Comparison of ENCODE assay signal across 9 mouse cellular contexts in genomic region chr7:126265949-126266348, GRCm38 (mm10). TPM values are rescaled to one million over a fixed set of nuclear protein-coding genes. Genes with fewer than 3 reads are reported as not detected.
DNase-seq lines count a peak whose midpoint lies in the region; ATAC-seq and TF ChIP-seq lines count a peak whose summit lies in the region.
"Had no signal": no experiment of that assay in that cellular context is flagged by ENCODE, and none has a peak within 500 bp of the region (broad histone marks: within the 10 kb centered on the region; RNA-seq: fewer than 3 reads in every experiment).

No protein-coding gene starts in this region.

- H3K4me3 ChIP-seq in intestine, embryonic 14.5 days (ENCODE audit: low read depth, low read length) = no peak overlapping the region
- no peak overlapping the region for H3K4me3 ChIP-seq in intestine, postnatal 0 days (ENCODE audit: low read depth, low read length)
- no peak overlapping the region for H3K4me3 ChIP-seq in kidney, postnatal 0 days (replicated peaks; ENCODE audit: low read depth, low read length)
- no peak overlapping the region for H3K4me3 ChIP-seq in limb, embryonic 10.5 days
- H3K4me3 ChIP-seq: megakaryocyte, embryonic 14.5 days had no signal

- WGBS in intestine, embryonic 14.5 days = 38% methylated on average over 9 of the region's 9 CpGs
- WGBS in intestine, postnatal 0 days = 52% methylated on average over 9 of the region's 9 CpGs
- WGBS in kidney, postnatal 0 days = 44% methylated on average over 9 of the region's 9 CpGs
- WGBS in limb, embryonic 10.5 days = 73% methylated on average over 9 of the region's 9 CpGs

- no peak overlapping the region for H3K9ac ChIP-seq in intestine, embryonic 14.5 days (ENCODE audit: low read length)
- H3K9ac ChIP-seq in intestine, postnatal 0 days (ENCODE audit: low read depth, low read length) = no peak overlapping the region
- H3K9ac ChIP-seq in kidney, postnatal 0 days (ENCODE audit: low read depth, low read length) = no peak overlapping the region

- peak; percentile 64 for DNase-seq in intestine, embryonic 14.5 days (ENCODE audit: low spot score)
- peak; percentile 81 to 88 for DNase-seq in cerebellum, postnatal 14 days
- peak; percentile 59 for DNase-seq in gastrocnemius, postnatal 25 days
- DNase-seq in kidney, postnatal 0 days (ENCODE audit: low spot score) = peak; percentile 40
- no peak for DNase-seq in limb, embryonic 10.5 days (ENCODE audit: low spot score)
- DNase-seq in right cerebral cortex, postnatal 25 days = peak; percentile 85
- DNase-seq in B cell, adult 2 months = no peak

- TF ChIP-seq CTCF in intestine, postnatal 0 days (IDR thresholded peaks at IDR 0.05; ENCODE audit: low read depth) = no peak
- TF ChIP-seq CTCF in kidney, postnatal 0 days (IDR thresholded peaks at IDR 0.05; ENCODE audit: low read depth) = no peak

- peak; percentile 50; the same call in 1 of the 2 replicates for ATAC-seq in intestine, embryonic 14.5 days (replicated peaks; ENCODE audit: low FRiP score, low TSS enrichment, low read depth)
- no peak for ATAC-seq in intestine, postnatal 0 days
- 0 out of 2 replicates have a peak, but pooled peaks have one; percentile 45 for ATAC-seq in kidney, postnatal 0 days (replicated peaks; ENCODE audit: low FRiP score, low read depth)

- H3K27ac ChIP-seq in intestine, embryonic 14.5 days (ENCODE audit: low read depth) = no peak overlapping the region
- H3K27ac ChIP-seq in intestine, postnatal 0 days (ENCODE audit: low read depth, low read length) = no peak overlapping the region
- H3K27ac ChIP-seq in kidney, postnatal 0 days = no peak overlapping the region
- H3K27ac ChIP-seq in limb, embryonic 10.5 days = peak overlapping the region; percentile 79

- peaks cover 7% of the 10 kb centered on the region for H3K4me1 ChIP-seq in intestine, embryonic 14.5 days (replicated peaks; ENCODE audit: control insufficient read depth, insufficient read depth, low read length)
- H3K4me1 ChIP-seq in intestine, postnatal 0 days (replicated peaks; ENCODE audit: control insufficient read depth, insufficient read depth, low read length) = no peaks in the 10 kb centered on the region
- H3K4me1 ChIP-seq in kidney, postnatal 0 days (replicated peaks; ENCODE audit: insufficient read depth, low read length) = no peaks in the 10 kb centered on the region
- peaks cover 32% of the 10 kb centered on the region for H3K4me1 ChIP-seq in limb, embryonic 10.5 days

- H3K4me2 ChIP-seq in intestine, embryonic 14.5 days (ENCODE audit: low read length) = peak overlapping the region; percentile 4; the same call in 1 of the 2 replicates
- no peak overlapping the region for H3K4me2 ChIP-seq in intestine, postnatal 0 days (replicated peaks; ENCODE audit: low read depth)
- no peak overlapping the region for H3K4me2 ChIP-seq in kidney, postnatal 0 days (ENCODE audit: low read length)

- H3K9me3 ChIP-seq in intestine, embryonic 14.5 days (ENCODE audit: control insufficient read depth, low read length) = no peaks in the 10 kb centered on the region
- no peaks in the 10 kb centered on the region for H3K9me3 ChIP-seq in intestine, postnatal 0 days (ENCODE audit: control insufficient read depth)
- no peaks in the 10 kb centered on the region for H3K9me3 ChIP-seq in kidney, postnatal 0 days (replicated peaks; ENCODE audit: low read length)
- H3K9me3 ChIP-seq in limb, embryonic 10.5 days (replicated peaks) = no peaks in the 10 kb centered on the region

- no peaks in the 10 kb centered on the region for H3K36me3 ChIP-seq in intestine, embryonic 14.5 days (ENCODE audit: control insufficient read depth, insufficient read depth, low read length)
- no peaks in the 10 kb centered on the region for H3K36me3 ChIP-seq in intestine, postnatal 0 days (ENCODE audit: control insufficient read depth, insufficient read depth)
- no peaks in the 10 kb centered on the region for H3K36me3 ChIP-seq in kidney, postnatal 0 days (ENCODE audit: insufficient read depth, low read length)
- no peaks in the 10 kb centered on the region for H3K36me3 ChIP-seq in limb, embryonic 10.5 days

- H3K27me3 ChIP-seq in intestine, embryonic 14.5 days (replicated peaks; ENCODE audit: control insufficient read depth, insufficient read depth, low read length) = no peaks in the 10 kb centered on the region
- H3K27me3 ChIP-seq in intestine, postnatal 0 days (replicated peaks; ENCODE audit: control insufficient read depth, insufficient read depth, low read length) = no peaks in the 10 kb centered on the region
- no peaks in the 10 kb centered on the region for H3K27me3 ChIP-seq in kidney, postnatal 0 days (ENCODE audit: insufficient read depth, low read length)
- peaks cover 10% of the 10 kb centered on the region; the same call in 1 of the 2 replicates for H3K27me3 ChIP-seq in limb, embryonic 10.5 days (ENCODE audit: low read depth, poor library complexity, severe bottlenecking)

RNA-seq across cellular contexts. Expression of gene Sbk1, which starts 6.5 kb away (rescaled TPM):
- 33.8 and 34.2 TPM in 2 replicates for polyA plus RNA-seq in intestine, embryonic 14.5 days (2014; fragmentation: Nextera tagmentation; extraction: Ambion mirVana)
- polyA plus RNA-seq in intestine, postnatal 0 days (2015; fragmentation: Nextera tagmentation; extraction: Ambion mirVana) = 3.6 and 4.4 TPM in 2 replicates
- 10 to 100 TPM; 22.2 to 25.0 TPM for total RNA-seq in gastrocnemius, postnatal 25 days (2021)
- polyA plus RNA-seq in kidney, postnatal 0 days (2015; fragmentation: Nextera tagmentation; extraction: Ambion mirVana) = 17.7 and 19.7 TPM in 2 replicates
- polyA plus RNA-seq in limb, embryonic 10.5 days (2016; fragmentation: Nextera tagmentation; extraction: Ambion mirVana) = 83.4 and 122 TPM in 2 replicates

Comparison
In these comparisons a context has a peak if more than half of its experiments do, and no peak if none do; other contexts are left out.
1. DNase-seq: peak in intestine, embryonic 14.5 days (single experiment), cerebellum, postnatal 14 days (2 of 2), gastrocnemius, postnatal 25 days (single experiment), kidney, postnatal 0 days (single experiment) and right cerebral cortex, postnatal 25 days (single experiment); none in limb, embryonic 10.5 days (single experiment) and B cell, adult 2 months (0 of 2).